Mouse (Mus musculus): ENCODE results near the gene Arhgef40.

The Arhgef40 gene

DNA sequence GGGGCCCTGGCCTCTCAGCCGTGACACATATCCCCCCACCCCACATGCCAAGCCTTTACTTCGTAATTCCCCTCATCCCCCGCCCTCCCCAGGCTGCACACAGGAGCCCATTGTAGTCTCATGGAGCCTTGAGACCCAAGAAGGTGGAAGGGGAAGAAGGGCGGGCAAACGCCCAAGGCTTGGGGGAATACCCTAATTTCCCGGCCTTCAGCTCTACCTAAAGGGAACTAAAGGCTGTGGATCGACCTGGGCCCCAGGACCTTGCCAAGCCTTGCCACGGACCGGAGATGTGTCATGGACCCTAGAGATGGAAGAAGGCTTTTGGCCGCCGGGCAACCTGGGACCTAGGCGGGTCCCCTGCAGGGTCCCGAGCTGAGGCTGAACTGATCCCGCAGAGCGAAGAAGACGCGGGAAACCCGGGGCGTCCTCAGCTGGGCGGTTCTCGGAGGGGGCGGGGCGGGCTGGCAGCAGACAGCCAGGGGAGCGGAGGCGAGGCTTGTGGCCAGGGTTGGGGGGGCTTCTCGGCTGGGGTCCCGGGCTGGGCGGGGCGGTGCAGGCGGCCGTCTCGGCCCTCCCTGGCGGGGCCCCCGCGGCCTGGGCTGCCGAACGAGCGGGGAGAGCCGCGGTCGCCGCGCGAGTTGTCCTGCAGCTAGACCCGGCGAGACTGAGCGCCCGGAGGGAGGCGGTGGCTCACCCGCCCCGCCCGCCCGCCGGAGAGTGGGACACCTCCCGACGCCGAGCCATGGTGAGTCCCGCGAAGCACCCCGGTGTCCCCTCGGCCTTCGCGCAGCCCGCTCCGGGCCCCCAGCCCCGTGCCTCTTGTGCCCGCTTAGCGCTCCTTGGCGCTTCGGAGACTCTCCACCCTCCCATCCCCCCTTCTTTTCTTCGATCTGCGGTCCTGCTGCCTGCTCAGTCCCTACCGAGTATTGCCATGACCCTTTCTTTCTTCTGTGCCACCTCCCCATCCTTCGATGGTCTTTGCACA is at the start of gene Arhgef40:
Gene Arhgef40, plus strand, starts transcription at position 473 of the 985 bp plus-strand sequence.
- peak; percentile 37 for DNase-seq (ENCODE audit: low read depth, low spot score)

DNA sequence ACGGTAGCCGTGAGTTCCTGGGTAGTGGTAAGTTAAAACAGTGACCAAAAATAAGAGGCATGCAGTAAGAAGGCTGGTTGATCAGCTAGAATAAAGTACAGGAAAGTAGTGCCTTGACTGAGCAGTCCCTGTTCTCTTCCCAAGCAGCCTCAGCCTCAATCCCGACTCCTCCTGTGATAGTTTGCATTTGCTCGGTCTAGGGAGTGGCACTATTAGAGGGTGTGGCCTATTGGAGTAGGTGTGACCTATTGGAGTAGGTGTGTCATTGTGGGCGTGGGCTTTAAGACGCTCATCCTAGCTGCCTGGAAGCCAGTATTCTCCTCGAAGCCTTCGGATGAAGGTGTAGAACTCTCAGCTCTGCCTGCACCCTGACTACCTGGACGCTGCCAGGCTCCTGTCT is 45.5 kb upstream of the Arhgef40 start:
- DNase-seq (ENCODE audit: low read depth, low spot score) = peak; percentile 65

DNA sequence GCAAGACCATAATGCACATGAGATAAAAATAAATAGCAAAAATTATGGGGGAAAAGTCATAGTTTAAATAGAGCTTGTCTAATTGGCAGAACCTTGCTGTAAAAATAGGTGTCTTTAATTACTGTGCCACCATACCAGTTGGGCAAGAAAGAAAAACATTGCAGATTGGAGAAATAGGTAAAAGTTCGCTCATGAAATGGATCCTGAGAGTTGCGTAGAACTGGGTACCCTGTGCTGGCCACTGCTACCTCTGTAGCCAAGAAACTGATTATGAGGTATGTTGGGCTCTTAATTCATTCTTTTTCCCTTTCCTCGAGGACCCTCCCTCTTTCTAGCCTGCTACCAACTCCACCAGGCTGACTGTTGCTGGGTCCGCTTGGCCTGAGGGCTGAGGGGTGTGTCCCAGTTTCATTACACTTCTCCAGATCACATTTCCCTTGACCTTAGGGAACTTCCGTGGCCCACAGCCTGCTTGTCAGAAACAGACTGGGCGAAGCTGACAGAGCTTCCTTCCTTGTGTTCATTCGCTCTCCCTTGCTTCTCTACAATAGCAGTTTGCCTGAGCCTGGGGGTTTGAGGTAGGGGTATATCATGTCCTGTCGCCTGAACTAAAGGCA is 43.5 kb upstream of the Arhgef40 start:
- peak; percentile 65 for DNase-seq (ENCODE audit: low read depth, low spot score)

DNA sequence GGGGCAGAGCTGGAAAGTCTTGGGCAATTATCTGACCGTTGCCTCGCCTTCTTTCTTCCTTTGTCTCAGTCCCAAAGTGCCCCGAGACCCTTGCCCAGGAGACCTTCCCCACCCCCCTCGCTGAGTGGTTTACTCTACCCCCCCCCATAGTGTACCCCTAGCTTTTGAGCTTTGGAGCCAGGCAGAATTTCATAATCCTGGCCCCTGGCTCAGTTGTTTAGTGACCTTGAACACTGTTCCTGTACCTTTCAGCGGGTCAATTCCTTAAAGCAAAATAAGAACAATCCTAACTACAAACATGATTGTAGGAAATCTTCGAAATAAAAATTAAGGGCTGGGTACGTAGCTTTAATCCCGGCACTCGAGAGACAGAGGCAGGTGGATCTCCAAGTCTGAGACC is 42.9 kb upstream of the Arhgef40 start:
- DNase-seq (ENCODE audit: low read depth, low spot score) = no peak

DNA sequence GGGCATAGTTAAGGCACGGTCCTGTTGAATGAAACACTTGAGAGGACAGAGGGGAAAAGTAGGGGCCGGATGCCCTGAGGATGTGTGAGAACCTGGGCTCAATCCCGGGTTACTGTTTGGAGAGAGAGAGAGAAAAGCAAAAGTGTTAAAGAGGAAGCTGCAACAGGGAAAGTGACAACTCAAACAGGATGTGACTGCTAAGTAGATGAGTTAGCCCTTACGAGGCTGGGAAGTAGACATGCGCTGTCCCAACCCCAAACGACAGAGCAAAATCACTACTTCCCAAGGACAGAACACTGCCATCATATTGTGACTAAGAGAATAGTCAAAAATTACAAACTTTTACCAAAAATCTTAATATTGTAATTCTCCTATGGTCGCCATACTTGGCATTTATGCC is 42.3 kb upstream of the Arhgef40 start:
- no peak for DNase-seq (ENCODE audit: low read depth, low spot score)

DNA sequence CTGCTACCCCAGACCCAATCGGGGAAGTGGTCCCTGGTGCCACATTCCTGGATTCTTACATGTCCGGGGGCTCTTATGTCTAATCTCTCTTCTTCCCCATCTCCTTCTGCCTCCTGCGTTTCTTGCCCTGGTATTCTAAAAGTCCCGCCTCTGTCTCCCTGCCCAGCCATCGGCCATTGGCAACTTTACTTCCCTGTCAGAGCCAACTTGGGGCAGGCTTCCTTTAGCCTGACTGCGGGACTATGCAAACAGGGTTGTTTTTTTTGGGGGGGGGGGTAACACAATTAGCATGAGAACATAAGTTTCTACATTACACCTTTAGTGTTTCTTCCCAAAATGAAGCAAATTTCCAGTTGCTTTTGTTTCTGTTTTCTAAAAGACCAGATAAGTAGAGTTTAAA is 41.2 kb upstream of the Arhgef40 start:
- DNase-seq (ENCODE audit: low read depth, low spot score) = no peak

DNA sequence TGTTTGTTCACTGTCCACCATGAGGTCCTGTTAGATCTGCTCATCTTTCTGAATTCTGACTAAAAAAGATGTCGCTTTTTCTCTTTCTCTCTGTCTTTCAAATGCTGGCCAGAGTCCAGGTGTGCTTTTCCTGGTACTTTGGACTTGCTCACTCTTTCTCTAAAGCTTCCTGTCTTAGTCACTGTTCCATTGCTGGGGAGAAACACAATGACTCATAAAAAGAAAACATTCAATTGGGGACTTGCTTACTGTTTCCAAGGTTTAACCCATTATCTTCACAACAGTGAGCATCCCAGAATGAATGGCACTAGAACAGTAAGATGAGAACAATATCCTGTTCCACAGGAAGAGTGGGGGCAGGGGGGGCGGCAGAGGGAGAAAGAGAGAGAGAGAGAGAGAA is 24.2 kb upstream of the Arhgef40 start:
- no peak for DNase-seq (ENCODE audit: low read depth, low spot score)

DNA sequence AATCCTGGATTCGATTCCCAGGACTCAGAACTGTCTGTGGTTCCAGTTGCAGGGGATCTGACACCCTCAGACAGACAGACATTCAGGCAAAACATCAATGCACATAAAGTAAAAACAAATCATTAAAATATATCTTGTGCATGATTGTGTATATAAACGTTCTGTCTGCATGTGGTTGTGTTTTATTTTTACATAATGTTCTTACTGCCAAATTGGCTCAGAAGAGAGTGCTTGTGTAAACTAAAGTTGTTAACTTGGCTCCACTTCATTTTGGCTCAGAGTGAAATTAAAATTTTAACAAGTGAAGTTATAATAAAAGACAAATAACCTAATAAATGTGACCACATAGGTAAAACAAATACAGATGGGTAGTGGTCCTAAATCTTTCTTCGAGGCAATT is 17.1 kb upstream of the Arhgef40 start:
- DNase-seq (ENCODE audit: low read depth, low spot score) = no peak

DNA sequence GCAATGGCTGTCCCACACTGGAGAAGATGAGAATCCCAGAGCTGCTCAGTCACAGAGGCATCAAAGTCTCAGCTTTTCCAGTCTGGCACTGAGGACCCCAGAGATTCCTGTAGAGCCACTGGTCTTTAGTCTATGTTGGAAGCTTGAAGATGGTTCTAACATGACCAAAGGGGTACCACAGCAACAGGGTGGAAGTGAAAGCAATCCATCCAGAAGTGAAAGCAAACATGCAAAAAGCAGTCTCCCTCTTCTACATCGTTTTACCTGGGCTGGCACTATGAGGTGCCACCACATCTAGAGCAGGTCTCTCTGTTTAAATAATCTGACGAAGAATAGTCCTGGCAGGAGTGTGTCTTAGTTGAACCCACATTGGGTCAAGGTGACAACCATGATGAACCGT is 5.3 kb upstream of the Arhgef40 start:
- DNase-seq (ENCODE audit: low read depth, low spot score) = no peak

DNA sequence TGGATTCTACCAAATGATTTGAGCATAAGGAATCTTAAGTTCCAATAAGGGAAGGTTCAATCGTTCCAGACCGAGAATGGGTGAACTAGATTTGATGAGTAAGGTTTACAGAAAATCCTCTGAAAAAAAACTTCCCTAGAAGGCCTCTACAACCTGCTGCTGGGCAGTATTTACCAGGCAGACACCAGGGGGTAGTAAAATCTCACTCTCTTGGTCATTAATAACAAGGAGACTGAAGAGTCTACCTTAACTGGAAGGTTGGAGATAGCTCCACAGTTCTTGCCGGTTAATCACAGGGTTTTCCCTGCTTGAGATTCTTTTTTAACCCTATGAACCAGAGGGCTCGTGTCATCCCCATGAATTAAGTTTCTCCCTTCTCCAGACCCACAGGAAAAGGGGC is 1.3 kb upstream of the Arhgef40 start:
- DNase-seq (ENCODE audit: low read depth, low spot score) = peak; percentile 1

DNA sequence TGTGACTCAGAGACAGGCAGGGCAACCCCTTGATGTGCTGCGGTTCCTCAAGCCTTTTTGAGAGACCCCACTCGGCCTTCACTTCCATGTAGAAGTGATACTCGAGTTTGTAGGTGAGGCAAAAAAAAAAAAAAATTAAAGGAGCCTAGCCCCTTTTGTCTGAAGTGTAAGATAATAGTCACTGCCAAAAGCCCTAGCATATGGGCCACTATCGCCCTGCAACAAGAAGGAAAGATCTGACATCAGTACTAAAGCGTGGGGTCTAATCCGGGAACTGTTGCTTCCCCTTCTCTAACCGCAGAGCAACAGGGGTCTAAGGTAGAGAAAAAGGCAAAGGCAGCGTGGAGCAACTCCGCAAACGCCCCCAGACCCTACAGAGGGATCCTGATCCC is 668 bp upstream of the Arhgef40 start:
- peak; percentile 2 for DNase-seq (ENCODE audit: low read depth, low spot score)

DNA sequence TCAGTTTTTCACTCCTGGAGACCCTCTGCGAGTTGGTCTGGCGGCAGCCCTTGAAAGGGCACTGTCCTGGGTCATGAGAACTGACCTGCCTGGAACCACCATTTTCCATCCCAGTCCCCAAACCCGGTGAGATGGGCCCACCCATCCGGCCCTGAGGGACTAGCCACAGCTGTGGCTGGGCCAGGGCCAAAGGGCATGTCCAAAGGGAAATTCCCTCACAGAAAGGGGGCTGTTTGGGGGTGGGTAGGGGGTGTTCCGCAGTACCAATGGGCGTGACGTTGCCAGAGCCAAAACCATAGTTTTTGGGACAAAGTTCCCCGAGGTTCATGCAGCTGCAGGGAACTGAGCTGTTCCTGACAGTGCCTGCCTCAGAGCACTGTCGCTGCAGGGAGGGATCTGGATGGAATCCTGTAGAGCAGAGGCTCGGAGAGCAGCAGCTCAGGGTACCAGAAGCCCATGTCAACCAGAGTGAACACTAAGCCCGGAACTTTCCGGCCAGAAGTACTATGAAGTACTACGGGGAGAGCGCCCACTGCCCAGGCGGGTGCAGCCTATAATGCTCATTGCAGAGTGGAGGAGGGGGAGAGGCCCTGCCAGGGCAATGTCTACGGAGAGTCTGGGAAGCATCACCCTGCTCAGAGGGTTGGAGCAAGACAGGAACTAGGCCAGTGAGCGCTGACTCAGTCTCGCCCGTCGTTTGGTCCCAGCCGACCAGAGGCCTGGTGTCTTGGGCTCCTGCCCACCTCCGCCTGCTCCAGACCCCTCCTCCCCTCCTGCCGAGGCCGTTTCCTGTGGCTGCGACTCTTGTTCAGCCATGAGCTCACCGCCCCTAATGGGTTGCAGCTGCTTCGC is 1.0 kb downstream of the Arhgef40 start:
- DNase-seq (ENCODE audit: low read depth, low spot score) = peak; percentile 45

DNA sequence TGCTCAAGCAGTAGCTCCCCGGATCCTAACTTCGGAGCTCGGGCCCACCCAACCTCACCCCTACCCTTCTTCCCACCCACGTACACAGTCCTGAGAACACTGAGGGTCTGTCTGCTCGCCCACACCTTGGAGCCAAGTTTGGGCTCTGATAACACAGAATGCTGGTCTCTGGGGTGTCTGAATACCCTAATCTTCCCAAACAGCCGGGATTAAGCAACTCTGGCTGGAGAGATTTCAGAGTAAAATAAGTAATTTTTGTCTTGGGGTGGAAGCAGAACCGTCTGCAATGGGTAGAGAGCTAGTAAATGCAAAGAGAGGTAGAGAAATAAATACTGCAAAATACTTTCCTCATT is 1.6 kb downstream of the Arhgef40 start:
- DNase-seq (ENCODE audit: low read depth, low spot score) = no peak

DNA sequence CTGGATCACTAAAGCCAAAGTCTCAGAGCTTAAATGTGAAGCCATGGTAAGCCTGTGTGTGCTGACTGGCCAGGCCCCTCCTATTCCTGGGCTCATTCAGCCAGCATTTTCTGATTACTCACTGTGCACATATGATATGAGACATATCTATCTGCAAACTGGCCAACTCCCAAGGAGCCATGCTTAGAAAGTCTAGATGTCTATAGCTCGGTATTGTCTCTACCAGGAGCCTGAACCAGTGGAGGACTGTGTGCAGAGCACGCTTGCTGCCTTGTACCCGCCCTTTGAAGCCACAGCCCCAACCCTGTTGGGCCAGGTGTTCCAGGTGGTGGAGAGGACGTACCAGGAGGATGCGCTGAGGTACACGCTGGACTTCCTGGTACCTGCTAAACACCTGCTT is 2.7 kb downstream of the Arhgef40 start:
- peak; percentile 0 for DNase-seq (ENCODE audit: low read depth, low spot score)

DNA sequence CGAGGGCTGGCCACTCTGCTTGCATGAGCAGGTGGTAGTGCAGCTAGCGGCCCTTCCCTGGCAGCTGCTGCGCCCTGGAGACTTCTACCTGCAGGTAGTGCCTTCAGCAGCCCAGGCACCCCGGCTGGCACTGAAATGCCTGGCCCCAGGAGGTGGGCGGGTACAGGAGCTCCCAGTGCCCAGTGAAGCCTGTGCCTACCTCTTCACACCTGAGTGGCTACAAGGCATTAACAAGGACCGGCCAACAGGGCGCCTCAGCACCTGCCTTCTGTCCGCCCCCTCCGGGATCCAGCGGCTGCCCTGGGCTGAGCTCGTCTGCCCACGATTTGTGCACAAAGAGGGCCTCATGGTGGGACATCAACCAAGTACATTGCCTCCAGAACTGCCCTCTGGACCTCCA is 4.2 kb downstream of the Arhgef40 start:
- DNase-seq (ENCODE audit: low read depth, low spot score) = peak; percentile 7

DNA sequence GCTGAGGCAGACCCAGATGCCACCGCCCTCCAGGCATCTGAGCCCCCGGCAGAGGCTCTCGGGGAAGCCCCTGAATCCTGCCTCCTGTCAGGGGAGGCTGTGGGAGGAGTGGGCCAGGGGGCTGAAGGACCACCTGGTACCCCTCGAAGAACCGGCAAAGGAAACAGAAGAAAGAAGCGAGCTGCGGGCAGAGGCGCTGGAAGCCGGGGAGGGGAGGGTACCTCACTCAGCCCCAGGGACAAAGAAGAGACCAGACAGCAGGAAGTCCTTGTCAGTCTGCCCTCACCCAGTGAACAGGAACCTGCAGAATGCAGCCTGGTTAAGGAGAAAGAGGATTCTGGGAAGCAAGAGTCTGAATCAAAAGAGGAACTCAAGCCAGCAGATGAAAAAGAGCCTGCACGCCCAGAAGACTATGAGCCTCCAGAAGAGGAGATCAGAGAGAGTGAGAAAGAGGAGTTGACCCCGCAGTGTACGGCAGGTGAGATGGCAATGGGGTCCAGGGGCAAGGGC is 5.0 kb downstream of the Arhgef40 start:
- DNase-seq (ENCODE audit: low read depth, low spot score) = peak; percentile 6

DNA sequence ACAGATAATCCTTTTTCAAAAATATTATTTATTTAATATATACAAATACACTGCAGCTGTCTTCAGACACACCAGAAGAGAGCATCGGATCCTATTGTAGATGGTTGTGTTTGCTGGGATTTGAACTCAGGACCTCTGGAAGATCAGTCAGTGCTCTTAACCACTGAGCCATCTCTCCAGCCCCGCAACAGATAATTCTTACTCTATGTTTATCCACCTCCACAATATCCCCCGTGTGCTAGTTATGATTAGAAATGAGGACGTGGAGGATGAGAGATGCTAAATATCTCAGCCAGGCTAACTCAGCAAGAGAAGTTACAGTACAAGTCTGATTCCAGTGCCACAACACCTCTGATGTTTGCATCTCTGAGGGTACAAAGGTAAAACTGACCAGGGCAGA is 9.9 kb downstream of the Arhgef40 start:
- no peak for DNase-seq (ENCODE audit: low read depth, low spot score)

DNA sequence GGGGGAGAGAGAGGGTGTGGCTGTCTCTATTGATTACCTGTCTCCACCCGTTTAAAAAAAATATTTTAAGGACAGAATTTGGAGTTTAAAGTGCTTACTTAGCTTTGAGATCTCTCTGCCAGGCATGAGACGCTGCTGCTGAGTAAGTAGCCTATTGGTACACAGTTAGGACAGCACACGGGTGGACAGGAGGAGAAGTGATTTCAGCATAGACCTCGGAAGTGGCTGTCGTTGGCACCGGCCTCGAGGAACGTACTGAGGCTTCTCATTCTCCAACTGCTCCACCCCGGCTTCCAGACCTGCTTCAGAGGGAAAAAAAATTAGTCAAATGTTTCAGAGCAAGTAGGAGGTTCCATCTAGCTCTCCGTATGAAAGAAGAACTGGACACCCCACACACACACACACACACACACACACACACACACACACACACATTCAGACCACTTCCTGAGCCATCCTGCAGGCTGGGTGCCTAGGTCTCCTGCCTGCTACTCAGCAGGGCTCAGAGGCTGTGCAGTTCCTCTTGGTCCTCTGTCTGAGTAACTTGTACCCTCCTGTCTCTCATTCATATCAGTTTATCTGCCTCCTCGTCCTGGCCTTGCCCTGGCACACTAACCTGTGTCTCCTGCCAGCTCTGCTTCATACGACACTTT is 10.8 kb downstream of the Arhgef40 start:
- DNase-seq (ENCODE audit: low read depth, low spot score) = no peak

DNA sequence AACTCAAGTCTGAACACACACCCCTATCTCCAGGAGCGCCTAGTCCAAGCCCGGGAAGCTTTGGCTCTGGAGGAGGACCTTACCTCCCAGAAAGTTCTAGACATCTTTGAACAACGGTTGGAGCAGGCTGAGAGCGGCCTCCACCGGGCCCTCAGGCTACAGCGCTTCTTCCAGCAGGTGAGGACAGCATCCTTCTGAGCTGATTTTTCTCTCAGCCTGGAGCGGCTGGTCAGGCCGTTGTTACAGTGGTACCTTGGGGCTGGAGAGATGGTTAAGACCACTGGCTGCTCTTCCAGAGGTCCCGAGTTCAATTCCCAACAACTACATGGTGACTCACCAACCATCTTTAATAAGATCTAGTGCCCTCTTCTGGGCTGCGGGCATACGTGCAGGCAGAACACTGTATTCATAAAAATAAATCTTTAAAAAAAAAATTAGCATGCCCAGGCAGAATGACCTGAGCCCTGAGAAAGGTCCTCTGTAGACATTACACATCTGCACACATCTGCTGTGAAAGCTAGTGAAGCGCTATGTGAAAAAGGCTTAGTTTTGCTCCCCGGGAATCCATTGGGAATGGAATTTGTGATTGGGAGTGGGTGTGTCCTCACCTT is 11.8 kb downstream of the Arhgef40 start:
- no peak for DNase-seq (ENCODE audit: low read depth, low spot score)

DNA sequence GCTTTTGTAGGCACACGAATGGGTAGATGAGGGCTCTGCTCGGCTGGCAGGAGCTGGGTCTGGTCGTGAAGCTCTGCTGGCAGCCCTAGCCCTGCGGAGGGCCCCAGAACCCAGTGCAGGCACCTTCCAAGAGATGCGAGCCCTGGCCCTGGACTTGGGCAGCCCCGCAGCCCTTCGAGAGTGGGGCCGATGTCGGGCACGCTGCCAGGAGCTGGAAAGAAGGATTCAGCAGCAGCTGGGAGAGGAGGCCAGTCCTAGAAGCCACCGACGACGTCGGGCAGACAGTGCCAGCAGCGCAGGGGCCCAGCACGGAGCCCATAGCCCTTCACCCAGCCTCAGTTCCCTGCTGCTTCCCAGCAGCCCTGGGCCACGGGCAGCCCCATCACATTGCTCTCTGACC is 12.3 kb downstream of the Arhgef40 start:
- no peak for DNase-seq (ENCODE audit: low read depth, low spot score)

DNA sequence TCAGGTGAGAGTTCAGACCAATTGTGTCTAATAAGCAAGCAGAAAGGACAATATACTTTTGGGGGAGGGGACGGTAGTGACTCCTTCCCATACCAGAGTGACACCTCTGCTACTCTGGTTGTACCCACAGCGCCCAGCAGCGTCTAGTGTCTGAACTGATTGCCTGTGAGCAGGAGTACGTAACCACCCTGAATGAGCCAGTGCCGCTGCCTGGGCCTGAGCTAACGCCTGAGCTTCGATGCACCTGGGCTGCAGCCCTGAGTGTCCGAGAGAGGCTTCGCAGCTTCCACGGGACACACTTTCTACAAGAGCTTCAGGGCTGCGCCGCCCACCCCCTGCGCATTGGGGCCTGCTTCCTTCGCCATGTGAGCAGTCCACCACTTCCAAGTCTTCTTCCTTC is 13.0 kb downstream of the Arhgef40 start:
- no peak for DNase-seq (ENCODE audit: low read depth, low spot score)

Data from ES-CJ7 (cell line).